Mouse (Mus musculus) retina, embryonic 14.5 days (tissue): ENCODE measurements around the gene Hist1h4a.
A peak's percentile ranks its signal among the peaks of the same experiment; 100 is the strongest.
"Not testable (repeated sequence)": the region's sequence is repeated elsewhere in the genome, so short reads cannot be mapped to it uniquely, and the experiment has no call there.

Experiments
- DNase-seq: peaks from one replicate; pipeline ENCODE4 v3.0.0-alpha.2; 2015; ENCODE audit warnings: low spot score

Gene Hist1h4a

DNA sequence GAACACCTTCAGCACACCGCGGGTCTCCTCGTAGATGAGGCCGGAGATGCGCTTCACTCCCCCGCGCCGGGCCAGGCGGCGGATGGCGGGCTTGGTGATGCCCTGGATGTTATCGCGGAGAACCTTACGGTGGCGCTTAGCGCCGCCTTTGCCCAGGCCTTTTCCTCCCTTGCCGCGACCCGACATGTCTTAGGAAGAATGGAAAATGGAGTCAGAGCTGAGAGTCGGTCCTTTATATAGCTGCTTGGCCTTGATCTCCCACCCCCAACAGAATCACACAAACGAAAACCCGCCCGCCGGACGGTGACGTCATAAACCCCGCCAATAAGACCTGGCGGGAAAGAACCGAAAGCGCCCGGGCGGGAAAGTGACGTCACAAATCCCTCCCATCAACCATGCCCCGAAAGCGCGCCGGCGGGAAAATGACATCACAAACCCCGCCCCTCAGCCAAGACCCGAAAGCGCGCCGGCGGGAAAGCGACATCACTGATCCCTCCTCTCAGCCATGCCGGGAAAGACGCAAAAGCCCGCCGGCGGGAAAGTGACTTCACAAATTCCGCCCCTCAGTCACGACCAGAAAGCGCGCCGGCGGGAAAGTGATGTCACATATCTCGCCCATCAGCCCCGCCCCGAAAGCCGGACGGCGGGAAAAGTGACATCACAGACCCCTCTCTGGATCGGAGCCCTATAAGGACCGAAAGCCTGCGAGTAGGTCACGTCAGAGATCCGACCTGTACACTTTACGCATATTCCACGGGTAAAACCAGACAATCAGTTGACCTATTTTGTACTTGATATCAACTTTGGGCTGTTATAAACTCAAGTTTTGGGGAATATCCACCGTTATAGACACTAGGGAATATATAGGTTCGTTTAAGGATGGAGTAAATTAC lies at the start of gene Hist1h4a:
Hist1h4a (minus strand) TSS at position 259 of the 893 bp plus-strand sequence.
- DNase-seq = peak; percentile 99

DNA sequence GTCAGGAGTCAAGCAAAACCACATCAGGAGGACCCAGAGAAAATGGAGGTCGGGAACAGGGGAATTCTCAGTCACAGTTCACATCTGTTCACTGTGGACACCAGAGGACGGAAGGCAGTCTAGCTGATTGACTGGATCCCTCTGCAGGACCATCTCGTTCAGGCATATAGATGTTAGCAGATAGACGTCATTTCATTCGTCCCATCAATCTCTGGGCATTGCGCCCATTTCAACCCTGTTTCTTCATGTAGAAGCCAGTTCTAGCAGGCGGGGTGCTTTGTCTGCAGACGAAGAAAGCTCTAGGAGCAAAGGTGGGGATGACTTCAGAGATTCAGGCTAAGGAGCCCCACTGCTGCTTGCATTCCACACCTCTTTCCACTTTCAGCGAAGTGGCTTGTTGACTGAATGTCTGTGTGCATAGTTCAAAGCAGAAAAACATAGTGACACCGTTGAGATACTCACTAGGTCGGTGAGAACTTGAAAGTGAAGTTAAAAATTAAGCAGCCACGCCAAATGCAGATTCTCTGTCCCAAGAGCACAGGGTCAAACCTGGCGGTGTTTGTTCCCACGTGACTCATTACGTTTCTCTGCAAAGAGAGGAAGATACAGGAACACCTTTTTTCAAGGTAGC lies 45.5 kb upstream of the Hist1h4a start, which contains the start of gene Slc17a2:
Slc17a2 (plus strand) TSS at position 572 of the 631 bp plus-strand sequence.
- DNase-seq = no peak

DNA sequence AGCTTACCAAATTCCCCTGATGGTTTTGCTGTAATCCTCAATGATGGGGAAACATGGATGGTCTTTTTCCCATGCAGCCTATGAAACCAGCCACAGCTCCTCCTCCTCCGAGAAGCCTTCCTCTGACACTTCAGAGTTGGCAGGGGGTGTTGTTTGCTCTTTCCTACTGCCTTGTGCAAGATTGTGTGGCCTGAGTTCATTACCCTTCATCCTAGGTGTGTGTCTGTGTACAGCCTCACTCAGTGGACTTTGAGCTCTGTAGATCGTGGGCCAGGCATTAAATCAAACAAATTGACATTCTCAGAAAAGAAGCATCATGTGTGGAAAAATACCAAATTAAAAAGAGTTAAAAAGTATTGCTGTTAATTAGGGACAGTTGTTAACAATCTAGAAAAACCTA lies 43.5 kb upstream of the Hist1h4a start:
- DNase-seq = no peak

DNA sequence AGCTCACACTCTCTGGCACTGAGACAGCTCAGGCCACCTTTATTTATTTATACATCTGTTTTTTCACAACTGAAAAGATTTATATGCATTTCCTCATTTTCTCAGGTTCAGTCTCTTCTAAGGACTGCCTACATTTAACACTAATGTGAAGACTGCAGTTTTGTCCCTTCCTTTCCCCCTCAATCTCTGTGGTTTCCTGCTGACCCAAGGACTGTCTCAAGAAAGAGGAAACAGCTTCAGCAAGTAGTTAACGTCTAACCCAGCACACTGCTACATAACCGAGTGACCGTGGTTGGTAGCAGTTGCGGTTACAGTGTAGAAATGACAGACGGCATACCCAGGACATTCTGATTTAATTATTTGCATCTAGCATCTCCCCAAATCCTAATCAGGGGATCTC lies 38.4 kb upstream of the Hist1h4a start:
- no peak for DNase-seq

DNA sequence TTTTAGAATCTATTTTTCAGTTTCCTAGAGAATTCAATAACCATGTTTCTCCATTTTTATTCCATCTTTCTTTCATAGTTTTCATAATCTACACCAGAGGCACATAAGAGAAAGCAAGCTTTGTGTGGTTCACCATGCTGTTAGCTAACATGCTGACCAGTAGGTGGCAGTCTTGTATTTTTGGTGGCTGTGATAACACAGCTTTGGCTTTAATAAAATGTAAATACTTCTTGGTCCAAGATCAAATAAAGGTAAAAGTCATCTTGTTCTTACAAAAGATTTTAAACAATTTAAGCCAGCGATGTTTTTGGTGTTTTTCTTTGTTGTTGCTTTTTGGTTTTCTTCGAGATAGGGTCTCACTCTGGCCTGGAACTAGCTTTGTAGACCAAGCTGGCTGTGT lies 31.5 kb upstream of the Hist1h4a start:
- DNase-seq = peak; percentile 80

DNA sequence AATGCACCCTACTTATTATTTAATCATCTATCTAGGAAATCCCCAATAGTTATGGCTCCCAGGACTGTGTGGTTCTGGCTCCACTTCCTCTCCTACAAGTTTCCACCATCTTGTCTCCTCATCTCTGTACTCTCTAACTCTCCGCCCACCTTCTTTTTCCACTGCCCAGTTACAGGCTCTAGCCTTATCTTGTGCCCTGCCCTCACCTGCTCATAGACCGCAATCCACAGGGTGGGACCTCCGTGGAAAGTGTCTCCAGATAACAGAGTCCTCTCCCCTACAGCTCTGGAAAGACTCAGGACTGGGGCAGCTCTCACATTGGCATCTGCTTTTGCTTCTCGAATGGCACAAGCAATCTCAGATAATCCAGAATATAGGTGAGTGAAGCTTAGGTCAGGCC lies 18.0 kb upstream of the Hist1h4a start:
- no peak for DNase-seq

DNA sequence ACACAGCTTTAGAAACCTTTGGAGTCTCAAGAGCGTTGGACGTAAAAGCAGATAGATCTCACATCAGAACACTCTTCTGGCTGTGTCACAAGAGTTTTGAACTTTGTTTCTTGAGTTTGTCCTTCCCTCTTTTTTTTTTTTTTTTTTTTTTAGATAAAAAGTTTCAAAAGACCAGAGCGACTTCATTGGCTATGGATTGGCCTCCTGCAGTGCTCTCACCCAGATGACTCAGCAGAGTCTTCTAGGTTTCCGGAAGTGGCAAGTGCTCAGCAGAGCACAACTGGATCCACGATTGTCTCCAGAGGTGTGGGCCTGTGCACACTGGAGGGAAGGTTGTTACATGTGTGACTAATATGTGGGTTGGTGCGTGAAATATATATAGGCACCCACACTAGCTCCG lies 17.3 kb upstream of the Hist1h4a start:
- no peak for DNase-seq

DNA sequence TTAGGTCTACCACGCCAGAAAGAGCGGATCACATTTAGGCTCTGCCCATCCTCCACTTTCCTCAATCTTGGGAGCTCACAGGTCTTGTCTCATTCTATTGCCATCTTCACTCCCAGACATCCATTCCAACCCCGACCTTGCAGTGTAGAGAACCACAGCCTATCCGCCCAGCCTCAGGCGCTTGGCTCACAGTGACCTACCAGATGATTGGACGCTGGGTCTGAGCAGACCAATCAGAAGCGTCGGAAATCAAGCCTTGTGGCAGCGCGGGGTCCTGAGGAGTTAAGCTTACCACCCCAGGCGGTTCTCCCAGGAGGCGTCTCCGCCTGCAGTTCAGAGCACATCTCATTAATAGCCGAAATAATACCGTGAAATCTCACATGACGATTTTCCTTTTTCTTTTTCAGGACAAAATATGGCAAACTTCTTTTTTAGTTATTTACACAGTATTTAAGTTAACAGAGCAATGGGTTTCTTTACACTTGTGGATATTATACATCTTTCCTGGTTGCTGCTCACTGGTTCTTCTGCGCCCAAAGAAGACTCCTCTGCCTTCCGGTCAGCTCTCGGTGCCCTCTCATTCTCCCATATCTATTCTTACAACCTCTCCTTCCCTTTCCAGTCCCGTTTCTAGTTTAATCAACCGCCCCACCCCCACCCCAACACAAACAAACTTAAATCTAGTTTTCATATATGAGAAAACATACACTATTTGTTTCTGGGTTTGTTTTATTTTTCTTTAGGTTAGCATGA lies 11.7 kb upstream of the Hist1h4a start:
- peak; percentile 76 for DNase-seq

DNA sequence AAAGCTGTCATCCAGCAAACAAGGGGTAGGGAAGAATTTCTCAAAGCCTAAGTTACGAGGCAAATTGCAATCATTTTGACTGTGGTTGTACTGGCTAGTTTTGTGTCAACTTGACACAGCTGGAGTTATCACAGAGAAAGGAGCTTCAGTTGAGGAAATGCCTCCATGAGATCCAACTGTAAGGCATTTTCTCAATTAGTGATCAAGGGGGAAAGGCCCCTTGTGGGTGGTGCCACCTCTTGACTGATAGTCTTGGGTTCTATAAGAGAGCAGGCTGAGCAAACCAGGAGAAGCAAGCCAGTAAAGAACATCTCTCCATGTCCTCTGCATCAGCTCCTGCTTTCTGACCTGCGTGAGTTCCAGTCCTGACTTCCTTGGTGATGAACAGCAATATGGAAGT lies 8.6 kb upstream of the Hist1h4a start, which contains the start of gene Trim38:
Trim38 (plus strand) TSS at position 301 of the 400 bp plus-strand sequence.
- DNase-seq = not testable (repeated sequence)

DNA sequence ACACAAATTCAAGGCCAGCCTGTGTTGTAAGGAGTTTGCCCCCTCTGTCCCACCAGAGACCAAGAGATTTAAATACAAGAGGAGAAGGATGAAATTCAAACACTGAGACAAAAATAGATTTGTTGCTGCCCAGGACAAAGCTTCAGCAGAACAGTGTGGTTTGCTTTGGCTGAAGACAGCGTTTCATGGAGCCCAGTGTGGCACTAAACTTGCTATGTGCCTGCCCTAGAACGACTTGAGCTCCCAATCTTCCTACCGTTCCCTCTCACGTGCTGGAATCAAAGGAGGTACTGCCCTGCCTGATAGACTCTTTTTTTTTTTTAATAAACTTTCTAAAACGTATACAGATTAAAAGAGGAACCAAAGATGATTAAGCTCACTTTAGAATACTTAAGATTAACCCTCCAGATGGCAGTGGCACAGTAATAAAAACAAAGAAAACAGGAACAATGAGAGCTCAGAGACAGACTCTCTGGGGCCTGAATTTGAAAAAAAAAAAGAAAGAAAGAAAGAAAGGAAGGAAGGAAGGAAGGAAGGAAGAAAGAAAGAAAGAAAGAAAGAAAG lies 7.9 kb upstream of the Hist1h4a start:
- no peak for DNase-seq

DNA sequence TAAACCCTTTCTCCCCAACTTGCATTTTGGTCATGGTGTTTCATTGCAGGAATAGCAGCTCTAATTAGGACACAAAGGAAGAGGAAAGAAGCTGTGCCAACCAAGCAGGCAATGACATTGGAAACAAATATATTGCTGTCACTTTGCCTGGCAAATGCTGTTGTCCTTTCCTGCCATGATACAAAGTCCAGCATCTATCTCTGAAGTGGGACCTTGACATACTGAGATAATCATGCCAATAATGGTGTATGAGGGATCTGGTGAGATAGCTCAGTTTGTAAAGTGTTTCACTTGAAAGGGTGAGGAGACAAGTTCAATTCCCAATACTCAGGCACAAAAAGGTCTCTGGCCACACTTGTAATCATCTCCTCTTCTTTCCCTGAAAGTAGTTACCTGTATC lies 5.7 kb upstream of the Hist1h4a start:
- no peak for DNase-seq

DNA sequence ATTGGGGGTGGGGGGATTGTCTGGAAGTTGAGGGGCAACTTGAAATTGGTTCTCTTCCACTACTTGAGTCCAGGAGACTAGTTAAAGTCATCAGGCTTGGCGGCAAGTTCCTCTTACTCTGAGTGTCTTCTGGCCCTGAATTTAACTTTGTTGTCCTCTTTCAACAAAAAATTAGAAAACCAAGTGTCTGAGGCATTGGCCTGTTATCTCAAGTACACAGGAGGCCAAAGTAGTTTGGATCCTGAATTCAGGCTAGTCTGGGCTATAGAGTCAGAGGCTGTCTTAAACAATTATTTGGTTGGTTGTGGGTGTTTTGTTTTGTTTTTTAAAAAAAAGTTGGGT lies 4.1 kb upstream of the Hist1h4a start:
- no peak for DNase-seq

DNA sequence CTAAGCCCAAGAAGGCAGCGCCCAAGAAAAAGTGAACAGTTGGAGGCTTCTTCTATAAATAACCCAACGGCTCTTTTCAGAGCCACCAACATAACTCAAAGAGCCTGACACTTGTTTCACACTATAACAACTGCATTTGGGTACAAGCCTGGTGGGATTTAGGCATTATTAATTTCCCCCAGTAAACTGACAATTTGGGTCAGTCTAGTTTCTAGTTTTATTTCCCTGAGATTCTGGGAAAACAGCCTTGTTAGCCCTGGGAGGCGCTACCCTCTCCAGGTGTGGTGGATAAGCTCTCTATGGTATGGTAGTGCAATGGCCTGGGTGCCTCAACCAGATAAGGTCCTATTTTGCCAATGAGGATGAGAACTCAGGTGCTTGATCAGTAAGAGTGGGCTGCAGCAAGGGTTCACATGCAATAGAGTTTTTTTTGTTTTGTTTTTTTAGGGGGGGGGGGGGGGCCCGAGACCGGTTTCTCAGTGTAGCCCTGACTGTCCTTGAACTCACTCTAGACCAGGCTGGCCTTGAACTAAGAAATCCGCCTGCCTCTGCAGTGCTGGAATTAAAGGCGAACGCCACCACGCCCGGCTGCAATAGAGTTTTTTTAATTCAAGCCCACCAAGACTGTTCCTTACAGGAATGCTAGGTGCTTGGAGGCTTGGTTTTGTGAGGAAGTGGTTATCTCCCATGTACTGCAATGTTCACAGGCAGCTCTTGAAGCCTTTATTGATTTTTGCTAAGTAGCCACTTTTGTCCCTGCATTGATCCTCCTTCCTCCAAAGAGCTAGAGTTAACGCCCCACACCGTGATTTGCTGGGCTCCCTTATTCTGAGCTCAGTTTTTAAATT lies 3.5 kb upstream of the Hist1h4a start:
- no peak for DNase-seq

DNA sequence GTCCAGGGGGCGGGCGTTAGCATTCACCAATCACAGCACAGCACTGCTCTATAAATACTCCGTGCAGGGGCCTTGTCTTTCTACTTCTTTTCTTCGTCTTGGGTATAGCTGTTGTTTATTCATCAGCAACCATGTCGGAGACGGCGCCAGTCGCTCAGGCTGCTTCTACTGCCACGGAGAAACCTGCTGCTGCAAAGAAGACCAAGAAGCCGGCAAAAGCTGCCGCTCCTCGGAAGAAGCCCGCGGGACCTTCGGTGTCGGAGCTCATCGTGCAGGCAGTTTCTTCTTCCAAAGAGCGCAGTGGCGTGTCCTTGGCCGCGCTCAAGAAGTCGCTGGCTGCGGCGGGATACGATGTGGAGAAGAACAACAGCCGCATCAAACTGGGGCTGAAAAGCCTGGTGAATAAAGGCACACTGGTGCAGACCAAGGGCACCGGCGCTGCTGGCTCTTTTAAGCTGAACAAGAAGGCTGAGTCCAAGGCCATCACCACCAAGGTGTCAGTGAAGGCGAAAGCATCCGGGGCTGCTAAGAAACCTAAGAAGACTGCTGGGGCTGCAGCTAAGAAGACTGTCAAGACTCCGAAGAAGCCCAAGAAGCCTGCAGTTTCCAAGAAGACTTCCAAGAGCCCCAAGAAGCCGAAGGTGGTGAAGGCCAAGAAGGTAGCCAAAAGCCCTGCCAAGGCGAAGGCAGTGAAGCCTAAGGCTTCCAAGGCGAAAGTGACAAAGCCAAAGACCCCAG lies 2.7 kb upstream of the Hist1h4a start, which contains the start of gene Hist1h1a:
Hist1h1a (plus strand) TSS at position 81 of the 738 bp plus-strand sequence.
- DNase-seq = peak; percentile 97

DNA sequence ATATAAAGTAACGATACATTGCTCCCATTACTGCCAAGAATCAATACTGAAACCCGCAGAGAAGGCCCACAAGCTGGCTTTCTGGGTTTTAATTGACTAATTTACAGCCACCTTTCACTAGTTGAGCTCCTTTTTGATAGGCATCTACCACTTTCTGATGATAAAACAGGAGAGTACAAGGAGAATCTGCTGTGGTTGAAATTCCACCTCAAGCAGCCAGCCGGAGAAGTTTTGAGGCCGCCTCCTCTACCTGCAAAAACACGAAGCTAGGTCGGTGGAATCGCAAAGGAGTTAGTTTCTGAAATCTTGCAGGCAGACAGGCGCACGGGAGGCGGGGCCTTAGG lies 2.2 kb upstream of the Hist1h4a start:
- no peak for DNase-seq

DNA sequence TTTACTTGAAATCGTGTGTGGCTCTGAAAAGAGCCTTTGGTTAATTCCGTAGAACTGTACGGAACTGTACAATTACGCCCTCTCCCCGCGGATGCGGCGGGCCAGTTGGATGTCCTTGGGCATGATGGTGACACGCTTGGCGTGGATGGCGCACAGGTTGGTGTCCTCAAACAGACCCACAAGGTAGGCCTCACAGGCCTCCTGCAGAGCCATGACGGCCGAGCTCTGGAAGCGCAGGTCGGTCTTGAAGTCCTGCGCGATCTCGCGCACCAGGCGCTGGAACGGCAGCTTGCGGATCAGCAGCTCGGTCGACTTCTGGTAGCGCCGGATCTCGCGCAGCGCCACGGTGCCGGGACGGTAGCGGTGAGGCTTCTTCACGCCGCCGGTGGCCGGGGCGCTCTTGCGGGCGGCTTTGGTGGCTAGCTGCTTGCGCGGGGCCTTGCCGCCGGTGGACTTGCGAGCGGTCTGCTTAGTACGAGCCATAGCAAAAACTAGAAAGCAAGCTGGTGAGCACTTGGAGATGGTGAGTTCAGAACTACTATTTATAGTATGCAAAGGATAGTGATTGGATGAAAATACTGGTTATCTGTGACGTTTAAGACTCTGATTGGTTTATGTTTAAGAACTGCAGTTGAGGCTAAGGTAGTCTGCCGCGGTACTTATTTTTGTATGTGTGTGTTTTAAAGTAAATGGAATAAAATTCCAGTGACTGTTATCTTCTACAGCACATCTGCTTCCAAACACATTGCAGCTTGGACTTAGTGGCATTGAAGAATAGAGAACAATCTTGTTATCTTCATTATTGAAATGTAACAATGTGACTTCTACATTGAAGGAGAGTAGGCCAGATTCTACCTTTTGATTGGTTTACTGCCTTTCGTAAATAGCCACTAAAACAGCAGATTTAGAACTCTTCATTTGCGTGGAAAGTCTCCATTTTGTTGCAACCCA lies 1.1 kb upstream of the Hist1h4a start, which contains the start of gene Hist1h3a:
Hist1h3a (minus strand) TSS at position 516 of the 951 bp plus-strand sequence.
- peak; percentile 93 for DNase-seq

DNA sequence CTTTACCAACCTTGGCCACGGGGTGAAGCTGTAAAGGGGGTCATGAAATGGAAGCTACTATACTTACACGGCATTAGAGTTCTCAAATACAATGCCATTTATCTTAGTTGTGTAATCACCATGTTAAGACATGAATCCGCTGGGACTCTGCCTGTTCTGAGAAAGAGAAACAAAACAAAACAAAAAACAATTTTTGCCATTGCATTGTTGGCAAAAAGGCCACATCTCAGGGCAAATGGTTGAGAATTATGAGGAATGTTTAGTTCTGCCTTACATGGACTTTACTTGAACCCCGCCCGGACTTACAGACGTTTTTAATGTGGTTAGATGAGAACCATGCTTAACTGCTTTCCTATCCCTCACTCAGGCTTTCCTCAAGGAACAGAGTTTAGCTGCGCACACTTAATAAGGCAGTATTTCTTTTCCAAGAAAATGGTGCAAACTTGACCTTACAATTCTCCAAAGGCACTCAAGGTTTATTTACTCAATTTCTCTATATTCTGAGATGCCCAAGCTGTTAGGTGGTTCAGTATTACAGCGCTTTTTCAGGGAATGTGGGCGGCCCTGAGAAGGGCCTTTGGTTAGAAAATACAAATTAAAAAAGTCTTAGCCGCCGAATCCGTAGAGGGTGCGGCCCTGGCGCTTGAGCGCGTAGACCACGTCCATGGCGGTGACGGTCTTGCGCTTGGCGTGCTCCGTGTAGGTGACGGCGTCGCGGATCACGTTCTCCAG lies 624 bp downstream of the Hist1h4a start:
- no peak for DNase-seq

DNA sequence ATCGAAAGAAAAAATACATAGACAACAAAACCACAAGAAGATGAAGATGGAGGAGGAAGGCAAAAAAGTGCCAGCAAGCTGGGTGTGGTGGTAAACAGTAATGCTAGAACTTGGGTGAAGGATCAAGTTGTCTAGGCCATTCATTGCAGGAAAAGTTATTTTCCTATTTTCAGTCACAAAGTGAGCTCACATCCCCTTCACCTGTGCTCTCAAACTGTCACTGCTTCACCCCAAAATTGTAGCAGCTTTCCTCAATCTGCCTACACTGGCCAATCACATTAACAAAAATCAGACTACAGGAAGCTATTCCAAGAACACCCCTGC lies 1.2 kb downstream of the Hist1h4a start:
- no peak for DNase-seq

DNA sequence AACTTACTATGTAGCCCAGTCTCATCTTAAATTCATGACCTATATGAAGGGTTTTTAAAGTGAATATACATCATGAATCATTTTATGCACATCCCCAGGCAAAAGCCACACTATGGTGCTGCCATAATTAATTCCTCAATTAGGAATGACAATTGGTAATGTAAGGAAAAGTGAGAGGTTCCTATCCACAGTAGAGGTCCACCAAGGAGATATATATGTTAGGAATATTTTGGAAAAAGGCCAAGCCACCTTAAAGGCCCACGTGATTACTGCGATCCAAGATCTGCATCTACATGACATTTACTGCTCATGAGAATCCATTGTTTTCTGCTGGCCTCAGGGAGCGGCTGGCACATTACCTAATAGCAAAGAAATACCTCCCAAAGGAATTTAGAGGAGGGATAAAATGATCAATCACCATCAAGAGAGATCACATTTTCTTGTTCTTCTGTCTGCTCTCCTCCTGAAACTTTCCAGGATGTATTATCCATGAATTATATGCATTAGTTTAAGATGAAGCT lies 1.7 kb downstream of the Hist1h4a start:
- no peak for DNase-seq
